Mouse (Mus musculus) megakaryocyte, embryonic 14.5 days (primary cell): ENCODE measurements around the gene Smarcd1. TPM values are rescaled to one million over a fixed set of nuclear protein-coding genes. Genes with fewer than 3 reads are reported as not detected.

Experiments used
- H3K27me3 ChIP-seq: replicated peaks from 2 replicates; pipeline ENCODE3; 2012; ENCODE audit warnings: inconsistent platforms
- H3K36me3 ChIP-seq: replicated peaks from 2 replicates; pipeline ENCODE3; 2012; ENCODE audit warnings: low read length, inconsistent platforms, mixed read lengths
- H3K4me1 ChIP-seq: 2 replicates; pipeline ENCODE4 v1.6.1; 2012; ENCODE audit warnings: inconsistent platforms
- H3K4me3 ChIP-seq: replicated peaks from 2 replicates; pipeline ENCODE3; 2012; ENCODE audit warnings: moderate library complexity, mild to moderate bottlenecking, inconsistent platforms
- H3K9me3 ChIP-seq: 2 replicates; pipeline ENCODE4 v1.6.1; 2012; ENCODE audit warnings: inconsistent platforms
- FLI1 ChIP-seq: IDR thresholded peaks from 2 replicates; pipeline ENCODE4 v1.6.1; 2012; ENCODE audit warnings: low read length, inconsistent platforms, mixed read lengths
- GATA1 ChIP-seq: IDR thresholded peaks from 3 replicates; pipeline ENCODE4 v1.6.1; 2012; ENCODE audit warnings: mixed read lengths, low read length, inconsistent platforms, borderline replicate concordance
- polyA plus RNA-seq: library from polyadenylated mRNA; stranded (reverse); fragments of >175 nt; gene quantifications from 2 replicates; pipeline ENCODE4 v1.2.3, GENCODE M21; 2012; ENCODE audit warnings: low replicate concordance; ENCODE audit not compliant: insufficient read depth

The Smarcd1 gene
- polyA plus RNA-seq, 1 experiment = 20.3 TPM

DNA sequence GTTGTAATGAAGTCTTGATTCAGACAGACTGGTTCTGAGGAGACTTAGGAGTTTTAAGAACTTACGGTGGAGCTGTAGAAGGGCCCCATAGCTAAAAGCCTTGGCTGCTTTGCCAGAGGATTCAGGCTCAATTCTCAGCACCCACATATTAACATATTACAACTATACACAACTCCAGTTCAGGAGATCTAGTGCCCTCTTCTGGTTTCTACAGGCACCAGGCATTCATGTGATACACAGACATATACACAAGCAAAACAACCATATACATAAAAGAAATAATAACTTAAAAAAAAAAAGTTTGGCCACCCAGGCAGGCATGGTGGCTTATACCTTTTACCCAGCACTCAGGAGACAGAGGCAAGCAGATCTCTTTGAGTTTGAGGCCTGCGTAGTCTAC, 34.4 kb upstream of the Smarcd1 start:
- Histone ChIP-seq H3K36me3 (no peaks in the 10 kb centered on the region), H3K27me3 (peaks cover 91% of the 10 kb centered on the region), H3K4me3 (no peak overlapping the region), H3K9me3 (peaks cover 13% of the 10 kb centered on the region), H3K4me1 (peaks cover 51% of the 10 kb centered on the region)
- TF ChIP-seq GATA1 (no peak), FLI1 (no peak)

DNA sequence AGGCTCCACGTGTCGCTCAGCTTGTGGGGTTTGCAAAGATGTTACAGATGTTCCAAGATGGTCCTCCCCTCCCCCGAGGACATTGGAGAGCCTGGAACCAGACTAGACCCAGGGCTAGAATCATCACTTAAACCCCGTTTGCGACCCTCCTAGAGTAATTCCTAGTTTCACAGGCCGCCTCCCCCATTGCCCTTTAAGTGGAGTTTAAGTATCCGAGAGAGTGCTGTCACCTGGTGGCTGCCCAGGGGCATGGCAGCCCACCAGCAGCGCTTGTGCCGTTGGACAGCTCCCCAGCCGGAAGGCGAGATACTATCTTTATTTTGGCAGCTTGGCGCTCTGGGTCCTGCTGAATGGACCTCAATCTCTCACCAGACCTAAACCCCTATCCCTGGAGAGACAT, 33.0 kb upstream of the Smarcd1 start:
- no peak overlapping the region for H3K4me3 ChIP-seq
- H3K9me3 ChIP-seq = peaks cover 13% of the 10 kb centered on the region
- TF ChIP-seq GATA1 (no peak), FLI1 (no peak)
- H3K4me1 ChIP-seq = peaks cover 48% of the 10 kb centered on the region
- H3K36me3 ChIP-seq = no peaks in the 10 kb centered on the region
- H3K27me3 ChIP-seq = peaks cover 95% of the 10 kb centered on the region

DNA sequence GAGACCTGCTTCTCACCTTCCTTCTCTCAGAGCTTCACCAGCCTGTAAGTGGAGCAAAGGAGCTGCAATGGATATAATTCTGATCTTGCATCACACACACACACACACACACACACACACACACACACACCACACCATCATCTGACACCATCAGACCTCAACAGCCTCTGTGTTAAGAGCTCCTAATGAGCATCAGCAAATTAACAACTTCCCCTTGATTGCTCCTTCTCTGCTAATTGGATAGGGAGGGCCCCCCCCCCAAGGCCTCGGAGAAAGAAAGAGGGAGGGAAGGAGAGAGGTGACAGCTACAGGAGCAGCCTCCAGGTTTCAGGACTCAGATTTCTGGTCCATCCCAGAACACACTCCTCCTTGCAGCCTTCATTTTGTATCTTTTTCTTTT, 32.5 kb upstream of the Smarcd1 start:
- Histone ChIP-seq H3K36me3 (no peaks in the 10 kb centered on the region), H3K27me3 (peaks cover 95% of the 10 kb centered on the region), H3K4me3 (no peak overlapping the region), H3K4me1 (peaks cover 43% of the 10 kb centered on the region), H3K9me3 (peaks cover 13% of the 10 kb centered on the region)
- TF ChIP-seq GATA1 = no peak

DNA sequence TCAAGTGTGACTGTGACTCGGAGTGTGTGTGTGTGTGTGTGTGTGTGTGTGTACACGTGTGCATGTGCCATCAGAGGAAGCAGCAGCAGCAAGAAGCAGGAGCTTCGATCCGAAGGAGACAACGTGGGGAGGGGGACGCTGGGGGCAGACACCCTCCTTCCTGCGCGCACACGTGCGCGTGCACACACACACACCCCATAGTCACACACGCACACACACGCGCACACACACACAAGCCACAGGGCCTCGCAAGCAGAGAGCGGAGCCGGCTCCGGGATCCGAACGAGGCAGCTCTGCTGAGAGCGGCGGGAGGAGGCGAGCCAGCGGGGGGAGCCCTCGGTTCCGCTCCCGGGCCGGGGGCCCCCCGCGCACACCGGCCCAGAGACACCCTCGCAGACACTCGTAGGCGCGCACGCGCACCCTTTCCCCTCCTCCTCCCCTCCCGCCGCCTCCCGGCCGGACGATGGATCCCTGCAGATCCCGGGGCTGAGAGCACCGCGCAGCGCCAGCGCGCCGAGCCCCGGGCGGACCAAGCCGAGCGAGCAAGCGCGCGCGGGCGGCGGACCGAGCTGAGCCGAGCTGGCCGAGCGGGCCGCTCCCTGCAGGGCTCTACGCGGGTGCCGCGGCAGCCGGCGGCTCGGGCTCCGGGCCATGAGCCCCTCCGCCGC, 31.6 kb upstream of the Smarcd1 start, which contains the start of gene Asic1:
Gene Asic1, plus strand, starts transcription at position 215 of the 668 bp plus-strand sequence.
- H3K9me3 ChIP-seq = peaks cover 13% of the 10 kb centered on the region
- peaks cover 94% of the 10 kb centered on the region for H3K27me3 ChIP-seq
- H3K4me1 ChIP-seq = peaks cover 34% of the 10 kb centered on the region
- H3K36me3 ChIP-seq = no peaks in the 10 kb centered on the region
- H3K4me3 ChIP-seq = peak within 1 kb of the TSS; percentile 87
- TF ChIP-seq GATA1 (no peak), FLI1 (no peak)

DNA sequence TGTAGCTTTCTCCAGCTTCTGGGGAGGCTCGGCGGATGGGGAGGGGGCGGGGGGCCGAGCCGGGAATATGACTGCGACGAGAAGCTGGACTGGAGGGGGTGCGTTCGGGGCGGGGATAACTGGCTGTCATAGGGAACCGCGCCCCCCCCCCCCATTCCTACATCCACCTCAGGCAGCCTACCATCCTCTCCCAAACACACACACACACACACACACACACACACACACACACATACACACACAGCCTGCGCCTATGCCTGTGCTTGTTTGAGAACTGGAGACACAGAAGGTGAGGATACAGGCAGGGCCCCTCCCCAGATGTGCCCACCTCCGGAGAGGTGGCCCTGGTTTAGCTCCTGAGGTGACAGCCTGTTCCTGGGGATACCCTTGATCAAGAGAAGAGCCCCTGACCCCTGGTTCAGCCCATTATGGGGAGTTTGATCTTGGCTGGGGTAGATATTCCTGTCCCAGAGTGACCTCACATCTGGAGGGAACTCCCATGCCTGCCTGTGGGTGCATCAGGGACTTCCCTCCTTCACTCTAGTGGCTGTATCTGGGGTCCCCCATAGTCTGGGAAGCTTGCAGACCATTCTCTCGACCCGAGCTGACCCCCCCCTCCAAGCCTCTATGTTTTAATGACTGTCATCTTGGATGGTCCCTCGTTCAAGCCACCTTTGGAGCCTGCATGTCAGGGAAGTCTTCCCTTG, 30.8 kb upstream of the Smarcd1 start:
- peaks cover 13% of the 10 kb centered on the region for H3K9me3 ChIP-seq
- no peaks in the 10 kb centered on the region for H3K36me3 ChIP-seq
- TF ChIP-seq GATA1 (no peak), FLI1 (no peak)
- H3K27me3 ChIP-seq = peaks cover 94% of the 10 kb centered on the region
- H3K4me3 ChIP-seq = no peak overlapping the region
- H3K4me1 ChIP-seq = peaks cover 28% of the 10 kb centered on the region

DNA sequence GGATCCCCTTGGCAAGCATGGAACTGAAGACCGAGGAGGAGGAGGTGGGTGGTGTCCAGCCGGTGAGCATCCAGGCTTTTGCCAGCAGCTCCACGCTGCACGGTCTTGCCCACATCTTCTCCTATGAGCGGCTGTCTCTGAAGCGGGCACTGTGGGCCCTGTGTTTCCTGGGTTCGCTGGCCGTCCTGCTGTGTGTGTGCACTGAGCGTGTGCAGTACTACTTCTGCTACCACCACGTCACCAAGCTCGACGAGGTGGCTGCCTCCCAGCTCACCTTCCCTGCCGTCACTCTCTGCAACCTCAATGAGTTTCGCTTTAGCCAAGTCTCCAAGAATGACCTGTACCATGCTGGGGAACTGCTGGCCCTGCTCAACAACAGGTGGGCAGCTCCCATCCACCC, 30.1 kb upstream of the Smarcd1 start:
- H3K27me3 ChIP-seq = peaks cover 93% of the 10 kb centered on the region
- H3K4me3 ChIP-seq = peak overlapping the region; percentile 16
- H3K4me1 ChIP-seq = peaks cover 26% of the 10 kb centered on the region
- H3K9me3 ChIP-seq = peaks cover 8% of the 10 kb centered on the region
- no peaks in the 10 kb centered on the region for H3K36me3 ChIP-seq
- no peak for TF ChIP-seq GATA1
- no peak for TF ChIP-seq FLI1

DNA sequence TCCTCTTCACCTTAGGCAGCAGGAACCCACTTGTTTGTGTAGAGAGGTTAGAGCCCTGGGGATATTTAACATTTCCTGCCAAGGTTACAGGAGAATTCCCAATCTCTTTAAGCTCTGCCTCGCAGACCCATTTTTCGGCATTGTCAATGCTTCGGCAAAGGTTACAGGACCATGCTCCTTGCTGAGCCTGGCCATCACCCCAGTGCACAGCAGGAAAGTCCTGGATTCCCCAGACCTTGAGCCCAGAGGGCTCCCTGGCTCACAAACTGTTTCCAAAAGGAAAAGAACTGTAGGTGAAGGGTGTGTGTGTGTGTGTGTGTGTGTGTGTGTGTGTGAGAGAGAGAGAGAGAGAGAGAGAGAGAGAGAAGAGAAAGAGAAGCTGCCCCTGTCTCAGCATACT, 27.1 kb upstream of the Smarcd1 start:
- Histone ChIP-seq H3K27me3 (peaks cover 87% of the 10 kb centered on the region), H3K4me3 (no peak overlapping the region), H3K36me3 (no peaks in the 10 kb centered on the region), H3K4me1 (peaks cover 27% of the 10 kb centered on the region), H3K9me3 (no peaks in the 10 kb centered on the region)
- no peak for TF ChIP-seq GATA1
- no peak for TF ChIP-seq FLI1

DNA sequence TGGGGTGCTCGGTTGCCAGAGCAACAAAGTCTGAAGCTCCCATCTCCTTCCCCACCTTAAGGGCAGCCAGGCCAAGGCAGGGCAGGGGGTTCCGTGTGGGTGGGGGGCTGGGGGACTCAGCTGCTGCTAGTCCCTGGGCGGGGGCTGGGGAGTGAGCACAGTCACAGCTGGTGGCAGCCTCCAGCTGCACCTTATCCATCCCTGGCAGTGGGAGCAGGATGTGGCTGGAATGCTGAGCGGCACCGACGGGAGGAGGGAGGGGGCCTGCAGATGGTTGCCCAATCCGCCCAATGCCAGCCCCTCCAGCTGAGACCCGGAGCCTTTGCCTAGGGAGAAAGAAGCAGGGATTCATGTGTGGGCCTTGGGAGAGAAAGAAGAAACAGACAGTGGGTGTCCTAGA, 24.8 kb upstream of the Smarcd1 start:
- H3K27me3 ChIP-seq = peaks cover 79% of the 10 kb centered on the region
- TF ChIP-seq GATA1 (no peak), FLI1 (no peak)
- peaks cover 11% of the 10 kb centered on the region for H3K4me1 ChIP-seq
- H3K36me3 ChIP-seq = no peaks in the 10 kb centered on the region
- H3K9me3 ChIP-seq = no peaks in the 10 kb centered on the region
- H3K4me3 ChIP-seq = no peak overlapping the region

DNA sequence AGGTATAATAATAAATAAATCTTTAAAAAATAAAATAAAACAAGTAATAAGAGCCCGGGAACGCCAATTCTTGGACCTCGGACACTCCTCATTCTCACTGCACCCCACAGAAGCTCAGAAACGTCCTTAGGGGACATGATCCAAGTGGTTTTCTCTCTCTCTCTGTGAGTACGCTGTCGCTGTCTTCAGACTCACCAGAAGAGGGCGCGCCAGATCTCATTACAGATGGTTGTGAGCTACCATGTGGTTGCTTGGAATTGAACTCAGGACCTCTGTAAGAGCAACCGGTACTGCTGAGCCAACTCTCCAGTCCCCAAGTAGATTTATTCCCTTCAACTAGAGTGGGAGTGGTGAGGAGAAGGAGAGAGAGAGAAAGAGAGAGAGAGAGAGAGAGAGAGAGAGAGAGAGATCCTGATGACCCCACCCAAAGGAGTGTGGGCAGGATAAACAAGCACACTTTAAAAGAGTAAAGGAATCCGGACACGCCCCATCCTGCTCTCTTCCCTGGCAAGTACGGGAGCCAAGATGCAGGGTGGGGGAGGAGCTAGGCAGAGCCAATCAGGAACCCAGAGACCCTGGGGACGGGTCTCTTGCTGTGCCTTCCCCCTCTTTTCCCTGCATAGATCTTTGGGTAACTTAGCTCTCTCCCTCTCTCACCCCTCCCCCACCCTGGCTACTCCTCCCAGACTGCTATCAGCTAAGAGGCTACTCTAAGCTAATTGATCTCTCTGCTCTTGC, 23.7 kb upstream of the Smarcd1 start:
- peaks cover 4% of the 10 kb centered on the region; the same call in 1 of the 2 replicates for H3K9me3 ChIP-seq
- TF ChIP-seq GATA1 = no peak
- TF ChIP-seq FLI1 = no peak
- peaks cover 11% of the 10 kb centered on the region for H3K4me1 ChIP-seq
- H3K36me3 ChIP-seq = no peaks in the 10 kb centered on the region
- no peak overlapping the region for H3K4me3 ChIP-seq
- H3K27me3 ChIP-seq = peaks cover 74% of the 10 kb centered on the region

DNA sequence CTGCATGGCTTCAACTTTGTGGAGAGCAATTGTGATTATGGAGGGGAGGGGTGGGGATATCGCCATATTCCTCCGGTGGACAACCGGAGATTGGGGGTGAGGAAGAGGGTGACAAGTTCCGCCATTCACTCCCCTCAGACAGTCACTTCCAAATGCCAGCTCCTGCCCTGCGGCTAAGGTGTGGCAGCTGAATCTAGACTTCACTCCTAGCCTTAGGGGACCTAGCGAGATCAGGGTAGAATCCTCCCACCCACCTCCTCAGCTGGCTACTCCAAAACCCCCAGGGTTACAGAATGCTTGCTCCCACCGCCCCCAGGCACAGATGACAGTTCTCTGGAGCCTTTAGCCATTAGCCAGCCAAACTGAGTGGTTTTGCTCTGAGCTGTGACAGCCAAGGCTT, 22.9 kb upstream of the Smarcd1 start:
- H3K4me3 ChIP-seq = no peak overlapping the region
- H3K27me3 ChIP-seq = peaks cover 69% of the 10 kb centered on the region
- peaks cover 6% of the 10 kb centered on the region; the same call in 1 of the 2 replicates for H3K9me3 ChIP-seq
- no peaks in the 10 kb centered on the region for H3K36me3 ChIP-seq
- TF ChIP-seq FLI1 (no peak), GATA1 (no peak)
- H3K4me1 ChIP-seq = peaks cover 11% of the 10 kb centered on the region

DNA sequence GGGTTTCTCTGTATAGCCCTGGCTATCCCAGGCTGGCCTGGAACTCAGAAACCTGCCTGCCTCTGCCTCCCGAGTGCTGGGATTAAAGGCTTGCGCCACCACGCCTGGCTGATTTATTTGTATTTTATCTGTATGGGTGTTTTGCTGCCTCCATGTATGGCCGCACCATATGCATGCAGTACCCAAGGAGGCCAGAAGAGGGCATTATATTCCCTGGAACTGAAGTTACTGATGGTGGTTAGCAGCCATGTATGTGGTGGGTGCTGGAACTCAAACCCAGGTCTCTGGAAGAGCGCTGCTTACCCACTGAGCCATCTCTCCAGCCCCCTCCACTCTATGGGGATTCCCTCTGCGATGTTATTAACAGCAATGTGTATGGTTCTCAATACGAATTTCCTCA, 19.0 kb upstream of the Smarcd1 start:
- Histone ChIP-seq H3K4me3 (no peak overlapping the region), H3K9me3 (peaks cover 6% of the 10 kb centered on the region; the same call in 1 of the 2 replicates), H3K27me3 (peaks cover 64% of the 10 kb centered on the region), H3K4me1 (peaks cover 6% of the 10 kb centered on the region), H3K36me3 (no peaks in the 10 kb centered on the region)
- no peak for TF ChIP-seq FLI1
- TF ChIP-seq GATA1 = no peak
